Mouse (Mus musculus): Measurements from ENCODE around the gene Pheta1. TPM values are rescaled to one million over a fixed set of nuclear protein-coding genes. Genes with fewer than 3 reads are reported as not detected.

The Pheta1 gene
- polyA plus RNA-seq, 1 experiment from 2014 or later: 4.8 TPM

DNA sequence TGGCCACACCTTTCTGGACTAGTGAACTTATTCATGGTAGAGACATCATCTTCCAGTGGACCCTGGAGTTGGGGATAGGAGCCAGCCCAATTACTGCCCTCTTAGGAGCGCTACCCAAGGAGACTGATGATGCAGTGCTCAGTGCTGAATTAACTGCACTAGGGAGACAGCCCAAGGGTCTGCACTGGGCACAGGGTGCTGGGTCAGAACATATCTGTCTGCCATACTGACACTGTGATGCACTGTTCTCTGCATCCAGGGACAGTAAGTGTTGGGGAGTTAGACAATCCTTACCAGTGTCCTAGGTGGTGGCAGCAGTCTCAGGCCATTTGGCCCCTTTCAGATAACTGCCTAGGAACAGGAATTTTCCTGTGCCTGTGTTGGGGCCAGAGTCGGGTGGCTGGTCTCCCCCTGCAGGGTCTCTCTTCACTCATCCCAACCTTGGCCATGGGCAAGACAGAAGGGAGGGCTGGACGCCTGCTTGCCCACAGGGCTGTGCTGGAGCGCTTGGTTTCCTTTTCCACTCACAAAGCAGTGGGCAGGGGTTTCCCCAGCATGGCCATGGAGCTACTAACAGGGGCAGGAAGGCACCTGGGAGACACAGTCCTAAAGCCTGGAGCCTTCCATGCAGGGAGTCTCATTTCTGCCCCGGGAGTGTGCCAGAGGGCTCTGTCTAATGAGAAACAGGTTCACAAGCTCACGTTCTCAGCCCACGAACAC lies 25.8 kb upstream of the Pheta1 start:
- H3K4me2 ChIP-seq (ENCODE audit: low read depth, low read length): no peak overlapping the region
- 73% methylated on average over 7 of the region's 7 CpGs for WGBS (ENCODE audit: insufficient replicate concordance)
- TF ChIP-seq EP300 (IDR thresholded peaks at IDR 0.05; ENCODE audit: low read depth) (no peak), CTCF (IDR thresholded peaks at IDR 0.05; ENCODE audit: low read depth) (no peak)
- H3K36me3 ChIP-seq (replicated peaks; ENCODE audit: insufficient read depth, low read length): peaks cover 58% of the 10 kb centered on the region
- no peaks in the 10 kb centered on the region for H3K27me3 ChIP-seq (ENCODE audit: insufficient read depth, low read length)
- no peak for ATAC-seq
- DNase-seq: no peak
- no peak overlapping the region for H3K27ac ChIP-seq (ENCODE audit: low read depth)
- H3K4me3 ChIP-seq (ENCODE audit: low read depth, low read length): no peak overlapping the region
- no peak overlapping the region for H3K9ac ChIP-seq (replicated peaks)
- no peaks in the 10 kb centered on the region for H3K9me3 ChIP-seq (ENCODE audit: low read length)
- H3K4me1 ChIP-seq (ENCODE audit: insufficient read depth): peaks cover 12% of the 10 kb centered on the region; the same call in 1 of the 2 replicates

DNA sequence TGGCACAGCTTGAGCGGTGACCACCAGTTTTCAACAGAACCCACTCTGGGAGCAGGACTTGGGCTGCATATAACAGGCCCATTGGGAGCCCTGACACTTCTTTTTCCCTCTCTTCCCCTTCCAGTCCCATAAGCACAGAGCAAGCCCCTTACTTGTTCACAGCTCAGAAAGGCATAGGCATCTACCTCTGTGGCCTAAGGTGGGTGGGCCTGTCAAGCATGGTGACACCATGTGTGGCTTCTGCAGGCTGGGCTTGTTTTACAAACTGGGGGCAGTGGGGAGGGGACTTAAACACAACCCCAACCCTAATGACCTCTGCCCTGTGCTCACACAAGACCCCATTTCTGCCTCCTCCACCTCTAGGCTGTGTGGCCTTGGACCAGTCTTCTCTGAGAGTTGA lies 25.1 kb upstream of the Pheta1 start:
- H3K4me3 ChIP-seq (ENCODE audit: low read depth, low read length): no peak overlapping the region
- WGBS (ENCODE audit: insufficient replicate concordance): 100% methylated on average over 1 of the region's 1 CpGs
- H3K4me1 ChIP-seq (ENCODE audit: insufficient read depth): peaks cover 15% of the 10 kb centered on the region
- no peaks in the 10 kb centered on the region for H3K27me3 ChIP-seq (ENCODE audit: insufficient read depth, low read length)
- H3K36me3 ChIP-seq (replicated peaks; ENCODE audit: insufficient read depth, low read length): peaks cover 58% of the 10 kb centered on the region
- no peak for TF ChIP-seq EP300 (IDR thresholded peaks at IDR 0.05; ENCODE audit: low read depth)
- no peak for TF ChIP-seq CTCF (IDR thresholded peaks at IDR 0.05; ENCODE audit: low read depth)
- H3K4me2 ChIP-seq (ENCODE audit: low read depth, low read length): no peak overlapping the region
- ATAC-seq (no peak), DNase-seq (no peak)
- no peak overlapping the region; the same call in 1 of the 2 replicates for H3K9ac ChIP-seq (replicated peaks)
- no peak overlapping the region for H3K27ac ChIP-seq (ENCODE audit: low read depth)
- no peaks in the 10 kb centered on the region for H3K9me3 ChIP-seq (ENCODE audit: low read length)

DNA sequence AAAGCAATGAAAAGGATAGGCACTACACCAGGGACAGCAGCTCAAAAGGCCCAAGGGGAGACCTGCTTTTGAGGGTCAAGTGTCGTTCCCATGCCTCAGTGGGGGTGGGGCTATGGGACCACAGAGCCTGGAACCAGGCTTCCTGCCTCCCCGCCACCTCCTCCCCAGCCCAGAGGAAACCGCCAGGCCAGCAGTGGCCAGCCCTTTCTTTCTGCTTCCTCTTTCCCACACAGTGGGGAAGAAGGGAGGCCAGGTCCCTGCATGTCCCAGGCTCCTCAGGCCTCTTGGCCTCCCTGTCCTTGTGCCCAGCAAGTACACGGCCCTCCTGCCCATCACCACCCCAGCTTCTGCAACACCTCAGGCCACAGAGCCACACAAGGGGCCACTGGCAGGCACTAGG lies 24.7 kb upstream of the Pheta1 start:
- Histone ChIP-seq H3K27ac (ENCODE audit: low read depth) (no peak overlapping the region), H3K36me3 (replicated peaks; ENCODE audit: insufficient read depth, low read length) (peaks cover 56% of the 10 kb centered on the region), H3K4me1 (ENCODE audit: insufficient read depth) (peaks cover 15% of the 10 kb centered on the region), H3K4me2 (ENCODE audit: low read depth, low read length) (0 out of 2 replicates have a peak overlapping the region, but pooled peaks have one; percentile 20), H3K27me3 (ENCODE audit: insufficient read depth, low read length) (no peaks in the 10 kb centered on the region), H3K9ac (replicated peaks) (no peak overlapping the region; the same call in 1 of the 2 replicates), H3K4me3 (ENCODE audit: low read depth, low read length) (no peak overlapping the region), H3K9me3 (ENCODE audit: low read length) (no peaks in the 10 kb centered on the region)
- TF ChIP-seq CTCF (IDR thresholded peaks at IDR 0.05; ENCODE audit: low read depth): no peak
- no peak for TF ChIP-seq EP300 (IDR thresholded peaks at IDR 0.05; ENCODE audit: low read depth)
- ATAC-seq: peak; percentile 24; the same call in 1 of the 2 replicates
- WGBS (ENCODE audit: insufficient replicate concordance): 41% methylated on average over 4 of the region's 4 CpGs
- peak; percentile 47 for DNase-seq

DNA sequence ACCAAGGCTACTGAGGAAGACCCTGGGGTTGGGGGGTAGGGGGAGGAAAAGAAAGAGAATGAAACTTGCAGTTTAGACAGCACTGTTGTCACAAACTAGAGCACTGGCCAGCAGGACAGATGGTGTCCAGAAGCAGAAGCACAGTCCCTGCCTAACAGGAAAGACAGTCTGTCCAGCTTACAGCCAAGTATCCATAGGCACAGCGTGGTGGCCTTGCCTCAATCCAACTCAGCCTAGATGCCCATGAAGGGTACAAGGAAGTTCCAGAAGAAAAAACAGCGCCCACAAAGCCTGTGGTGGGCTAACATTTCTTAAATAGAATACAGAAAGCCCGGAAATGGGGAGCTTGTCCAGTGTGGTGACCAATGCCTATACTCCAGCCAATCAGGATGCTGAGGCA lies 23.2 kb upstream of the Pheta1 start:
- Histone ChIP-seq H3K4me3 (ENCODE audit: low read depth, low read length) (no peak overlapping the region), H3K4me2 (ENCODE audit: low read depth, low read length) (no peak overlapping the region), H3K27me3 (ENCODE audit: insufficient read depth, low read length) (no peaks in the 10 kb centered on the region), H3K4me1 (ENCODE audit: insufficient read depth) (peaks cover 17% of the 10 kb centered on the region), H3K9ac (replicated peaks) (no peak overlapping the region), H3K27ac (ENCODE audit: low read depth) (no peak overlapping the region), H3K36me3 (replicated peaks; ENCODE audit: insufficient read depth, low read length) (peaks cover 52% of the 10 kb centered on the region), H3K9me3 (ENCODE audit: low read length) (no peaks in the 10 kb centered on the region)
- WGBS (ENCODE audit: insufficient replicate concordance): 80% methylated on average over 3 of the region's 3 CpGs
- no peak for TF ChIP-seq CTCF (IDR thresholded peaks at IDR 0.05; ENCODE audit: low read depth)
- TF ChIP-seq EP300 (IDR thresholded peaks at IDR 0.05; ENCODE audit: low read depth): no peak
- DNase-seq (no peak), ATAC-seq (no peak)

DNA sequence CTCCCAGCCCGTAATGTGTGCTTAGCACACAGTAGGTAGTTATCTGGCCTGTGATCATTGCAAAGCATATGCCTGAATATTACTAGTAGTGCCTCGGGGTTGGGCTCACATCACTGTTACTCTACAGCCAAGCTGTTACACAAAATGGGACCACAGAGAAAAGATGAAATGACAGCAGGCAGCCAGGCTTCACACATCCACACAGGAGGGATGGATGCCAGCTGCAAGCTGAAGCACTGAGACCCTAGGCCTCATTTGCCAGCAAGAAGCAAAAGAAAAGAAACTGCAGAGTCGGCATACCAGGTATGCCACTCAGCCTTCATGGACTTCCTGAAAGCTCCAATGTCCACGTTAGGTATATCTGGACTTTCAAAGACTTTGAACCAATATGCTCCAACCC lies 20.9 kb upstream of the Pheta1 start:
- no peak overlapping the region for H3K27ac ChIP-seq (ENCODE audit: low read depth)
- H3K4me3 ChIP-seq (ENCODE audit: low read depth, low read length): no peak overlapping the region
- H3K9ac ChIP-seq (replicated peaks): no peak overlapping the region
- ATAC-seq: no peak
- DNase-seq: no peak
- H3K36me3 ChIP-seq (replicated peaks; ENCODE audit: insufficient read depth, low read length): peaks cover 52% of the 10 kb centered on the region
- TF ChIP-seq CTCF (IDR thresholded peaks at IDR 0.05; ENCODE audit: low read depth) (no peak), EP300 (IDR thresholded peaks at IDR 0.05; ENCODE audit: low read depth) (no peak)
- 79% methylated on average over 4 of the region's 4 CpGs for WGBS (ENCODE audit: insufficient replicate concordance)
- H3K4me2 ChIP-seq (ENCODE audit: low read depth, low read length): no peak overlapping the region
- no peaks in the 10 kb centered on the region for H3K9me3 ChIP-seq (ENCODE audit: low read length)
- no peaks in the 10 kb centered on the region for H3K27me3 ChIP-seq (ENCODE audit: insufficient read depth, low read length)
- peaks cover 30% of the 10 kb centered on the region for H3K4me1 ChIP-seq (ENCODE audit: insufficient read depth)

DNA sequence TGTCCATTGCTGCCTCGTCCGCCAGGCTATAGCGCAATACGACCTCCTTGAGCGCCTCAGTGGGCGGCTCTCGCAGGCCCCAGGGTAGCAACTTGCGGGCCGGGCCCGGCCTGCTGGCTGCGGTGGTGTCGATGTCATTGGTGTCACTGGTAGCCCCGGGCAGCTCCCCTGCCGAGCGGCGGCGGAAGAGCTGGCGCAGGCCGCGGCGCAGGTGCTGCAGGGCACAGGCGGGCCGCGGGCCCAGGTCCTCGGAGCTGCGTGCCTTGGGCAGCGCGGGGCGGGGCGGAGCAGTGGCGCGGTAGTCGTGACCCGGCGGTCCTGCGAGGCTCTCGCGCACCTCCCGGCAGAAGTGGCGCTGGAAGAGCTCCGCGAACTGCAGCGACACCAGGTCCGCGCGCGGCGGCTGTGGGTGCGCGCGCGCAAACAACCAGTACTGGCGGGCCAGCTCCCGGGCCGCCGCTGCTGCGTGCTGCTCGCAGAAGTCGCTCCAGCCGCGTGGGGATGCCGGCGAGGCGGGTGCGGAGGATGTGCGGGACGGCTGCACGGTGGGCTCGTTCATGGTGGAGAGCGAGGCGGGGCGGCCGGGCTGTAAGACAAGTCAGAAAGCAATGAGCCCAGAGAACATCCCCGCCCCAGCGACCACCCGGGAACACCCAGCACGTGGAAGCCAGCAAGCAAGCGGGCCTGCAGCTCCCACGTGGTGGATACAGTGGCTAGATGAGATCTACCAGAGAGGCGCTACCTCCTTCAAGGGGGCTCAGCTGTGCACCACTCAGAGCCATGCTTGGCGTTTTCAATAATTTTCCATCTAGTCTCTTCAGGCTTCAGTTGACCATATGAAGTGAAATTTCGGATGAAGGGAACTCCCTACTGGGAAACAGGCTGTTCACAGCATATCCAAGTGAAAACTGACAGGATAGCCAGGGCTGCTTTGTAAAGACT lies 20.0 kb upstream of the Pheta1 start:
- H3K4me1 ChIP-seq (ENCODE audit: insufficient read depth): peaks cover 33% of the 10 kb centered on the region
- H3K27me3 ChIP-seq (ENCODE audit: insufficient read depth, low read length): no peaks in the 10 kb centered on the region
- DNase-seq (no peak), ATAC-seq (no peak)
- TF ChIP-seq CTCF (IDR thresholded peaks at IDR 0.05; ENCODE audit: low read depth) (no peak), EP300 (IDR thresholded peaks at IDR 0.05; ENCODE audit: low read depth) (no peak)
- H3K4me2 ChIP-seq (ENCODE audit: low read depth, low read length): no peak overlapping the region
- no peak overlapping the region for H3K27ac ChIP-seq (ENCODE audit: low read depth)
- 68% methylated on average over 79 of the region's 82 CpGs for WGBS (ENCODE audit: insufficient replicate concordance)
- peaks cover 46% of the 10 kb centered on the region for H3K36me3 ChIP-seq (replicated peaks; ENCODE audit: insufficient read depth, low read length)
- H3K9me3 ChIP-seq (ENCODE audit: low read length): no peaks in the 10 kb centered on the region
- no peak overlapping the region for H3K9ac ChIP-seq (replicated peaks)
- no peak overlapping the region for H3K4me3 ChIP-seq (ENCODE audit: low read depth, low read length)
